Mouse (Mus musculus): ENCODE data around the gene Vps35l.

Vps35l gene

DNA sequence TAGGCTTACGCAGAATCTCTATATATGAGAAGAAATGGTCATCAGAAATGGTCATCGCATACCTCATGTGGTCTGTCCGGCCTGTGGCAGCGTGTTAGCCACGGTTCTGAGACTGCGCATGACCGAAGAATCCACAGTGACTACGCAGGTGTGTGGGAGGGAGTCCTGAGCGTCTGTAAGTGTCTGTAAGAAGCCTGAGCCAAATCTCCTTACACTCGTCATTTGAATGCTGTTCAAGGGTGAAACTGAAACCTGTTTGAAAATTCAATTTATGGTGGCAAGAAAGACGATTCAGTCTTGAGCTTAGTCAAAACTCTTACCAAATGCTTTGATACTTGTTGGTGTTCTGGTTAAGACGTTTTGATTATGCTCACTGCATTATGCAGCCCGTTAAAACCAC, 6.8 kb upstream of the Vps35l start:
- no peak for DNase-seq (ENCODE audit: low read depth, low spot score)

DNA sequence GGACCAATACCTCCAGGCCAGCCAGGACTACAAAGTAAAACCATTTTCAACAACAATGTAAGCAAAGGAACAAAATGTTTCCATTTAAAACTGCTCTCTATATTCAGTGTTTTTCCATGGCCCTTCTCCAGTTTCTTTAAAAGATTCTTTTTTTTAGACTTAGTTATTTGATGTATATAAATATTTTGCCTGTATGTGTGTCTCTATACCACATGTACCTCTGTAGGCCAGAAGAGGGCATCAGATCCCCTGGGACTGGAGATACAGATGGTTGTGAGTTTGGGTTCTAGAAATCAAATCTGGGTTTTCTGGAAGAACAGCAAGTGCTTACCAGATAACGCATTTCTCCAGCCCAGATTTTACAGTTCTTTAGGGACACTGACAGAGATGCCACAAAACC, 1.3 kb upstream of the Vps35l start:
- peak; percentile 32 for DNase-seq (ENCODE audit: low read depth, low spot score)

DNA sequence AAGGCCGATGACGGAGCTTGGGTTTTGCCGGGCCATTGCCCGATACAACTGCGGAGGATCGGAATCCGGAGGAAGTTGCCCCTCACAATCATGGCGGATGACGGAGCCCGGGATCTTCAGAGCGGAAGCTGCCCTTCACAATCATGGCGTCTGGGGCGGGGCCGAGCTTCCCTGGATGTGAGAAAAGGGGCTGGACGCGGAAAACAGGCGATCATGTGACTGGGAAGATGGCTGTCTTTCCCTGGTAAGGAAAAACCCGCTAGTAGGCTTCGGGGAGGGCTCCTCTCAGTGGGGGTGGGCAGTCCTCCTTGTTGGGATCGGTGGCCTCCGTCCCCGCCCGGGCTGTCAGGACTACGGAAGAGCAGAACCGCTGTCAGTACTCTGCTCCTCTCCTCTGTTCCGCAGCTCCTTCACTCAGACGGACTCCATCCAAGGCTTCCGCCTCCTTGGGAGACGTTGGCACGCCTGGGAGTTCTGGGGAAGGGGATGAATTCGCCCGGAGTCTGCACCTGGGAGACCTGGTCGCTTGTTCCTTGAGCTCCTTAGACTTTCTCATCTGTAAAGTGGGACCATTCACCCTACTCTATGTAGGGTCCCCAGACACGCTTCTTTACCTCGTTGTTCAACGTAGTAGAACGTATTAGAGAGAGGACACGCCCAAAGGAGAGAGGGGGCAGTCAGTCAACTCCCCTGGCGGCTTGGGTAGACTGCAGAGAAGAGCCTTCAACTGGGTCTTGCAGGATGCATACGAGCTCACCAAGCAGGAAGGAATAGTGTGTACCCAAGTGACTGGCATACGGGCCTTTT, 709 bp downstream of the Vps35l start:
- peak; percentile 99 for DNase-seq (ENCODE audit: low read depth, low spot score)

DNA sequence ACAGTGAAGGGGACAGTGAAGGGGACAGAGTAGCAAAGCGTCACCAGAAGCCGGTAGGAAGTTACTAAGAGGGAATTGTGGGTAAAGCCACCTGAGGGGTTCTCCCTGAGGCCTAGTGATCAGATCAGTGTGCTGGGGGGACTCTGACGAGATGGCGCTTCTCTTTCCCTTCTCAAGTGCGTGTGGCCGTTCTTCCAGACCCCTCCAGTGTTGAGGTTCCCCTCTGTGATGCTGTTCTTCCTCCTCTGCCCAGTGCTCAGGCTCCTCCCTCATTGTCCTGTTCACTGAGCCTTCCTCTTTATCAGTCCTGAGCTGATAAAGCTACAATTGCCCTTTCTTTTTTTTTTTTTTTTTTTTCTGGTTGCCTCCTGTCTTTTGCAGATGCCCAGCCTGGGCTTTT, 2.3 kb downstream of the Vps35l start:
- no peak for DNase-seq (ENCODE audit: low read depth, low spot score)

DNA sequence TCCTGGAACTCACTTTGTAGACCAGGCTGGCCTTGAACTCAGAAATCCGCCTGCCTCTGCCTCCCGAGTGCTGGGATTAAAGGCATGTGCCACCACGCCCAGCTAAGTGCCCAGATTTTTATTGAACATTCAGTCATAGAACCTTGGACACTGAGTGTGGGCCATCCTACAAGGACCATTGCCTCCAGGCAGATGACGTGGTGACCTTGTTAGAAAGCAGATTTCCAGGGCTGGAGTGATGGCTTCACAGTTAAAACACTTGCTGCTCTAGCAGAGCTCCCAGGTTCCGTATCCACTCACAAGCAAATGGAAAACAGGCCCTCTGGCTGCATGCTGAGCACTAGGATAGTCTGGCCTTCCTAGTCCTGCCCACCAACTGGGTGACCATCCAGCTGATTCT, 4.7 kb downstream of the Vps35l start:
- DNase-seq (ENCODE audit: low read depth, low spot score), result no peak

DNA sequence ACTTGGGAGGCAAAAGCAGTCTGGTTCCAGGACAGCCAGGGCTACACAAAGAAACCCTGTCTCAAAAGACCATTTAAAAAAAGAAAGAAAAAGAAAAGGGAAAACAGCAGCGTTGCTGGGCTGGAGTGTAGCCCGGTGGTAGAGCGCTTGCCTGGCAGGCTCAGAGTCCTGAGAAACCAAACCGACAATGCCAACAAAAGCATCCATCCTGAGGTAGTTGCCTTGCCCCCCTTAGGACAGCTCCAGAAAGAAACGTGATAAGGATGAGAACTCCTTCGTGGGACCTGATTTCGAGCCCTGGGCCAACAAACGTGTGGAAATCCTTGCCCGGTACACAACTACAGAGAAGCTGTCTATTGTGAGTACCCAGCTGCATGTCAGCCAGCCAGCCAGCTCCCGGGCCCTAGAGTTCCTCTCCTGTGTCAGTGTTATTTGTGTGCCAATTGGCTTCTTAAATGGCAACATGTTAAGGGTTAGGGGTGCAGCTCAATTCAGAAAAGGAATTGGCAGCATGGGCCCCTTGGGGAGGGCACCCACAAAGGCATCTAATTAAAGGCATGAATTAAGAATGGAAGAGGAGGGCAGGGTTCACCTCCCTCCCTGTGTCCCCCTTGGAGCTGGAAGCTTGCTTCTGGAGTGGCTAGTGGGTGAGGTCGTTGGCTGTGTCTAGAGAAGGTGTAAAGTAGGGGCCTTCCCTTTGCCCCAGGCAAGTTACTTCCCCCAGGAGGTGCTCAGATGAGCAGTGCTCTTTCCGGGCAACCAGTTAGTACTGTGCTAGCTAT, 8.1 kb downstream of the Vps35l start:
- peak; percentile 45 for DNase-seq (ENCODE audit: low read depth, low spot score)

DNA sequence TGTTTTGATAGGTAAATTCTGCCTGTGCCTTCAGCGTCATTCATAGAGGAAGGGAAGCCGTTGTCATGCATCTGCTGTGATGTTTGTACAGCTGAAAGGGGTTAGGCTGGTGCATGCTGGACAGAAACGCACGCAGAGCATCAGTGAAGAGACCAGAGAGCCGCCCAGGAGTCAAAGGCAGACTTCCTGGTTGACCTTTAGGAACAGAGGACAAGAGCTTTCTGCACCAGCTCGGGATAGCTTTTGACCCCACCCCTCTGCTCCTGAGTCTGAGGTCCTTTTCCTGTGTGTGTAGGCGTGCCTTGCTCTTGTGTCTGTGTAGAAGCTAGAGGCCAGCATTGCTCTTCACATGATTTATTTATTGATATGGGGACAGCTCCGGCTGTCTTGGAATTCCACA, 9.7 kb downstream of the Vps35l start:
- no peak for DNase-seq (ENCODE audit: low read depth, low spot score)

DNA sequence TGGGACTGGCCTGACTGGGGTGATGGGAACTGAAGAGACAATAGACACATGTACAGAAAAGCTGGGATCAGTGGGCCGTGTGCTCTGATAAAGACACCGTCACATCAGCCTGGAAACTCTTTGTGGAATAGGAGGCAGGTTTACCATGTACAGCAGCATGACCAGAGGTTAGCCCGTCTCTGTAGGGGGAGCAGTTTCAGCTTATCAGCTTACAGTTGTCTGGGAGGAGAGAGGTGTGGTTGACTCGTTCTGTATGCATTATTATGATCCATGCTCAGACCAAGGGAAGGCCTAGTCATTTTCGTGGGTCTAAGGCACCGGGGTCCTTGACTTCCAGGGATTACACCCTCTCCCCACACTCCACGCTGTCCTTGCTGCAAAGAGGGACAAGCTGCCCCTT, 11.6 kb downstream of the Vps35l start:
- DNase-seq (ENCODE audit: low read depth, low spot score), result no peak

DNA sequence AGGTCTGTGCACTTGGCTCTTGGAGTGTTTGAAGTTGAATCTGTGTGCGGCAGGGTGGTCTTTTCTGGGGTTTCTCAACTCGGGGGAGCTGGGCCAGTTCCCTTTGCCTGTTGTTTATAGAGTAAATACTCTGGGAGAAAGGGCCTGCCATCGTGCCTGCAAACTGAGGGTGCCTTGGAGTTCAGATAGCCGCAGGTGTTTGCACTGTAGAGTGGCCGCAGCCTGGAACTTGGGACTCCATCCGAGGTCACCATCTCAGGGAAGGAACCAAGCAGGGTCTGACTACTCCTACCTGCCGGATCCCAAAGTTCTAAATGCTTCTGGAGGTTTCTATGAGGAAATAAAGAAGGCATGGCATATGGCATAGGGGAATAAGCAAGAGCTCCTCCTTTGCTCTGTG, 15.7 kb downstream of the Vps35l start:
- DNase-seq (ENCODE audit: low read depth, low spot score), result no peak

DNA sequence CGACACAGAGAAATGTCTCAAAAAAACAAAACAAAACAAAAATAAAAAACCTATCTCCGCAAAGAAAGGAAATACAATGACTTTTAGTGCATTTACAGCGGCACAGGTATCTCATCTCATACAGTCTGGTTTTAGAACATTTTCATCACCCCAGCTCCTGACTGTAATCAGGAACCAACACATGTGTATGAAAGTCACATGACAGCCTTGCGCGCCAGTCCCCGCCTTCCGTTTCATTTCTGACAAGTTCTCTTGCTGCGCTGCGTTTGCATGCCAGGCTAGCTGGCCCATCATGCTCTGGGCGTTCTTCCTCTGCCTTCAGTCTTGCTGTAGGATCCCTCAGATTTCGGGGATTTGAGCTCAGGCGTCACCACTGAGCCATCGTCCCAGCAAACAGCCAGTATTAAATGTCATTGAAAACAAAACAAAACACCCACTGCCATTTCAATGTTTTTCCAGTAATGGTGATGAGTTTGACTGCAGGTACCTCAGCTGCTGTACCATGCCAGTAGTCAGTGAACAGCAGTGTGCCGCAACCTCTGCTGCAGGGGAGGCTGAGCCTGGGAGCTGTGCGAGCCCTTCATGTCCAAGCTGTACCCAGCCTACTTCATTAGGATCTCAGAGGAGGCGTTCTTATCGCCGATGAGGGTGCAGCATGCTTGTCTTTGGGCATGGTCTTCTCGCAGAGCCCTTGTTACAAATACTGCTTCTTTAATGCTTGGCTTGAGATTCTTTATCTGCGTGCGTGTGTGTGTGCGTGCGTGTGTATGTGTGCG, 16.7 kb downstream of the Vps35l start:
- no peak for DNase-seq (ENCODE audit: low read depth, low spot score)

DNA sequence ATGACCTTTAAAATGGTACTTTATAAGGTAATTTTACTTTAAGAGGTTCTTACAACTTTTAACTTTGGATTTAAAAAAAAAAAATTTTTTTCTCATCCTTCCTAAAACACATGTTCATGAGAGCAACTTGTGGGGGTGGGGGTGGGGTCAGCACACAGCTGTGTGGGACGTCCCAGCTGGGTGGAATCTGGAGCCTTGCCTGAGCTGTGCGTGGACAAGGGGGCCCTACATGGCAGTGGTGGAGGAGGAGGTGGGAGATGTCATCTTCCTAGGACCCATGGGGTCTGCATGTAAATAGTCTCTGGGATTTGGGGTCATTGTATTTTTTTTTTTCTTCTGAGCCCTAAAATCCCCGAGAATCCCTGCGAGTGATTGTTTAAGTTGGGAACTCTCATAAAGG, 18.3 kb downstream of the Vps35l start:
- no peak for DNase-seq (ENCODE audit: low read depth, low spot score)

DNA sequence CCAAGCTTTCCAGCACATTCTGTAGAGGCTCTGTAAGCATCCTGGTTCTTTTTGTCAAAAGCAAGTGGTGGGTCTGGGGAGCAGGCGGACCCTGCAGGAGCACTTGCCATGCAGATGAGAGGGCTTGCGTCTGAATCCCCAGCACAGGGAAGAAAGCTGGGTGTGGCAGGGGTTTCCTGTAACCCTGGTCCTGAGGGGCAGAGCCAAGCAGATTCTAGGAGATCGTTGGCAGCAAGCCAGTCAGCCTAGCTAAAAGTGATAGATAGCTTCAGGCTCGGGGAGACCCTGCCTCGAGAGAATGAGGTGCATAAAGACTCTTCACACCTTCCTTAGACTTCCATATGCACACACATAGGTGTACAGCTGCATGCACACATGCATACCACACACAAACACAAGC, 19.3 kb downstream of the Vps35l start:
- no peak for DNase-seq (ENCODE audit: low read depth, low spot score)

DNA sequence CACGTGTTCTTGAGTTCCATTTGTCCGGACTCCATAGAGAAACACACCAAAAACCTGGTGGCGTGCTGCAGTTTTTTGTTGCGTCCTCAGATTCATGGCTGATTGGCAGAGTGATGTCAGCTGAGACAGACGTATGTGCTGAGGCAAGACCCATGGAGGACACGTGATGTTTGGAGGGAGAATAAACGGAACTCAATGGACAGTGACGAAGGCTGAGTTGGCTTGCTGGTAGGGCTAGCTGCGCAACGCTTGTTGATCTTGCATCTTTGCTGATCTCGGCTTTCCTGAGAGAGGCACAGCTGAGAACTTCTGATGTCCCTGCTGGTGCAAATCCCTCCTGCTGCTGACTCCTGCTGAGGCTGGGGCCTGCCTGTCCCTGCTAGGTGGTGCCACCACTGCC, 23.9 kb downstream of the Vps35l start:
- no peak for DNase-seq (ENCODE audit: low read depth, low spot score)

DNA sequence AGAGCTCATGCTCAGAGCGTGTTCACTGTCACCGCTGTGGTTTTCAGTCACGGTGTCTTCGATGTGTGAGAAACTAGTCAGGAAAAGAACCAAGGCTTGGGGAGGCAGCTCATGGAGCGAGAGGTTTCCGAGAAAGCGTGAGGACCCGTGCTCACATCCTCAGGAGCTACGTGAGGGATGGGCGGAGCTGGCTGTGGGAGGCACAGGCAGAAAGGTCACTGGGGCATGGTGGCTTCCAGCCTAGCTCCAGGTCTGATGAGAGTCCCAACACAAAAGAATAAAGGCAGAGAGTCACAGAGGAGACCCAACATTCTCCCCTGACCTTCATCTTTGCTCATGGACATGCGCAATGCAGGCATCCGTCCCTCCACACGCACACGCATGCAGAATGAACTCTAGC, 24.7 kb downstream of the Vps35l start:
- no peak for DNase-seq (ENCODE audit: low read depth, low spot score)

DNA sequence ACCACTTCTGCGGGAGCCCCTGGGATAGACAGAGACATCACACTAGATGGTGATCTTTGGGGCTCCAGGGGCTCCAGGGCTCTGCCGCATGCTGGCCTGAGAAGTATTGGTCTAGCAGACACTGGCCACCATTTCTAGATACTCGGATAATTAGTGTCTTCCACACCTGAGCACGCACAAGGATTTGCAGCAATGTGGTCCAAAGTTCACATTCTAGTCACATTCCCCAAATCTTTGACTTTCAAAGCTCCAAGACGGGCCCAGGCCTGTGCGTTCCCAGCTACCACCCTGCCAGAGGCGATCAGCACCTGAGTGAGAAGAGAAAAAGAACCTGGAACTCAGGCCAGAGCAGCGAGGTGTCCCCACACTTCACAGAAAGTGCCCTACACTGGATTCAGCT, 25.6 kb downstream of the Vps35l start:
- no peak for DNase-seq (ENCODE audit: low read depth, low spot score)

DNA sequence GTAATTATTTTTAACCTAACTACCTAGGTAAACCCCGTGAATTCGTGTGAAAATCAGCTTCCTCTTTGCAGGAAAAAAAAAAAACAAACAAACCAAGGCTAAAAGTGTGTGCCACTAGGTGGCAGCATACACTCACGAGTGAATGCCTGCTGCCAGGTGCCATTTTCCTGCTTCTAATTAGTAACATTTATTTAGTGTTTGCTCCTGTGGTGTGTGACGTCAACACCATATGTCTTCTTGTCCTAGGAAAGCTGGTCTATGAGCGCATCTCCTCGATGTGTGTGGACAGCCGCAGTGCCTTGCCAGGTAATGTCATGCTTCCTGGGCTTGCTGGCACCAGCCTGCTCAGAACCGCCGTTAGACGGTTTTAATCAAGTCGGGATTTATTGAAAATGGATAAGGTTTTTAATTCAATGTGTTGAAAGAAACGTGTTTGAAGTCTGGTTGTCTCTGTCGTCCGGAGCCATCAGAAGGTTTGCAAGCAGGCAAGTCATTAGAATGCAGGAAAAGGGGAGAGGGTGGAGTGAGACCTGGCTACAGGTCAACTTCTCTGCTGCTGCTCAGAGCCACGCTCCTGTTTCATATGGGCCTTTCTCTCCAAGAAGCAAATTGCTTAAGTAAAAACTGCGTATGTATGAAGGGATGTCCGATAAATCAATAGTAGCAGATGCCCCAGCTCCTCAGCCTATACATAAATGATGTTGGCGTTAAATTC, 26.2 kb downstream of the Vps35l start:
- peak; percentile 99 for DNase-seq (ENCODE audit: low read depth, low spot score)

DNA sequence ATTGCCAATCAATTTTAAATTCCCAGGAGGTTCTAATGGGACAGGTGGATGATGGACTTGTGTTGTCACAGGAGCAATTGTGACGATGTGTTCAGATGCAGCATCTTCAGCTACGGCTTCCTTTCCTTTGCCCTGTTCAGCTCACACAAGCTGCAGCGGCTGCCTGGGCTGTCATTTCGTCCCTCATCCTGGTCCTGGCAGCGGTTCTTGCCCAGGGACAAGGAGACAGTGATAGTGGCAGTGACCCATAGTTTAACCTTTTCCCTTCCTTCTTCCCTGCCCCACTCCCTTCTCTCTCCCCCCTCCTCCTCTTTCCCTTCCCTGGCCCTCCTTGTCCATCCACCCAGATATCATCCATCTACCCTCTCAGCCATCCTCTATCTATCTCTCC, 26.8 kb downstream of the Vps35l start:
- no peak for DNase-seq (ENCODE audit: low read depth, low spot score)

DNA sequence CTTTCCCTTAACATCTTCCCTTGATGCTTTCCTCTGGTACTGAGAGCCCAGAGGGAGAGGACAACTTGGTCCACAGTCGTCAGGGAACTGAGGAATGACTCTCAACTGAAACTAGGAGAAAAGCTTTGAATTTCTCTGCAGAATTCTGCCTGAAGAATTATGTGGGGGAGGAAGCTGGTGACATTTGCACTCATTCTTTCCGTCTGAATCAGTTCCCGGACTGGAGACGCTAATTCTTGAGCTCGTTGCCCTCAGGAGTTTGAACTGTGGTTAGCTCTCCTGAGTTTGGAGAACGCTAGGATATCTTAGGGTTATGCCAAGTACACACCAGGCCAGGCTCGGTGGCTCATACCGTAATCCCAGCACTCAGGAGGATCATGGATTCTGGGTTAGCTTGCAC, 29.2 kb downstream of the Vps35l start:
- DNase-seq (ENCODE audit: low read depth, low spot score), result peak; percentile 25

DNA sequence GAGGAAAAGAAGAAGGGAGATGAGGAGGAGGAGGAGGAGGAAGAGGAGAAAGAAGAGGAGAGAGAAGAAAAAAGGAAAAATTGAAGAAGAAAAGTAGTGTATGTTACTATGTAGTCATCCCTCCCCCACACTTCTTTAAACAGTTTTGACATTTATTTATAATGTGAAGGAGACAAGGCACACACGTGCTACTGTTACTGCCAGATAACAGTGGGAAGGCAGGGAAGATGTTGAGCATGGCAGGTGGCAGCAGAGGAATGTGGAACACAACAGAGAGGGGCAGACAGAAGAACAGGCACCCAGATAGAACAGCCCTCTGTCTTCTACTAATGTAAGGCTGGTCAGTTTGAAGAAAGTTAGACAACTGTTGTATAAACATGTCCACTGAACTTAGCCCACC, 29.6 kb downstream of the Vps35l start:
- DNase-seq (ENCODE audit: low read depth, low spot score), result peak; percentile 36

DNA sequence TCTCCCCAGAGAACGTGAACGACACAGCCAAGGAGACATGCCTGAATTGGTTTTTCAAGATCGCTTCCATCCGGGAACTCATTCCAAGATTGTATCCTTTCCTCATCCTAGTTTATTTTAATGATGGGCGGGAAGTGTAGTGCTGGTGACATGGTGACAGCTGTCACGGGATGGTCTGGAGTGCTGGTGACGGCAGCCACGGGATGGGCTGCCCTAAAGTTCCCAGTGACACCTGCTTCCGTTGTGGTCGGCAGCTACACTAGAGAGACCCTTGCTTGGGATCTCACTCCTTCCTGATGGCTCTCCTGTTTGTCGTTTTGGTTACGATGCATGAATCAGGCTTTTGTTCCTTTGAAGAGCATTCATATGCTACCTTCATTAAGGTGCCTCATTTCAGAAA, 33.0 kb downstream of the Vps35l start:
- no peak for DNase-seq (ENCODE audit: low read depth, low spot score)

DNA sequence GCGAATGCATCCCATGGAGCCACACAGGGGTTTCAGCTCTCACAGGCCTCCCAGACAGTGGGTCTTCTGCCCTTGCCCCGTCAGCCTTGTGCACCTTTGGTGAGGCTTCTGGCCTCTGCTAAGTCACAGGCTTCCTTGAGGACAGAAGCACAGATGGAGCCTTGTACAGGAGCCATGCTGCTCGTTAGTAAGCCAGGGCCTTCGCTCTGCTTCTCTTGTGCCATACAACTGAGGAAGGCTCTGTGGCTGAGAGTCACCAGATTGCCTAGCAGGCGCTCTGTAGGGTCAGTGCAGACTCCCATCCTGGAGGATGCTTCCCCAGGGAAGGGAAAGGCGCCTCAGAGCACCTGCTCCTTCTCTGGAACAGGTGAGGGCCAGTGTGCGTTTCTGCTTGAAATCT, 36.0 kb downstream of the Vps35l start:
- peak; percentile 63 for DNase-seq (ENCODE audit: low read depth, low spot score)

DNA sequence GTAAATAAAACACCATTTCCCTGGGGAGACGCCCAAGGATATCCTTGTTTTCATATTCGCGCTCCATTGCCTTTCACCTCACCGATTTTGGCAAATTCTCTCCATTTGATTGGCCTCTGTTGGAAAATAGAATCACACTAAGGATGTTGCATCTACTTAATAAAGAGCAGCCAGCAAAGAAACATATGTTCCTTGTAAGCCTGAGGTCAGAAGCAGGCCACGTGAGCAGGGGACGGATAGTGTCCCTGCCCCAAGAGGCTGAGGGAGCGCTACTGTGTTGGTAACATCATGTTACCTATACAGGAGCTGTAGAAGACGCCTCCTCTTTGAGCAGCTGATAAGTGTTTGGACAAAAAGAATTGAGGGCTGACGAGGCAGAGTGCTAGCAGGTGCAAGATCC, 36.5 kb downstream of the Vps35l start:
- DNase-seq (ENCODE audit: low read depth, low spot score), result no peak
